Mouse (Mus musculus) ovary, postnatal 36 days (tissue): ENCODE results near the gene Rars.
"Not testable (repeated sequence)": the region's sequence is repeated elsewhere in the genome, so short reads cannot be mapped to it uniquely, and the experiment has no call there.

Source experiments
- DNase-seq: peaks from one replicate; pipeline ENCODE4 v3.0.0; 2022; ENCODE audit warnings: low spot score, mixed read lengths

The Rars gene

DNA sequence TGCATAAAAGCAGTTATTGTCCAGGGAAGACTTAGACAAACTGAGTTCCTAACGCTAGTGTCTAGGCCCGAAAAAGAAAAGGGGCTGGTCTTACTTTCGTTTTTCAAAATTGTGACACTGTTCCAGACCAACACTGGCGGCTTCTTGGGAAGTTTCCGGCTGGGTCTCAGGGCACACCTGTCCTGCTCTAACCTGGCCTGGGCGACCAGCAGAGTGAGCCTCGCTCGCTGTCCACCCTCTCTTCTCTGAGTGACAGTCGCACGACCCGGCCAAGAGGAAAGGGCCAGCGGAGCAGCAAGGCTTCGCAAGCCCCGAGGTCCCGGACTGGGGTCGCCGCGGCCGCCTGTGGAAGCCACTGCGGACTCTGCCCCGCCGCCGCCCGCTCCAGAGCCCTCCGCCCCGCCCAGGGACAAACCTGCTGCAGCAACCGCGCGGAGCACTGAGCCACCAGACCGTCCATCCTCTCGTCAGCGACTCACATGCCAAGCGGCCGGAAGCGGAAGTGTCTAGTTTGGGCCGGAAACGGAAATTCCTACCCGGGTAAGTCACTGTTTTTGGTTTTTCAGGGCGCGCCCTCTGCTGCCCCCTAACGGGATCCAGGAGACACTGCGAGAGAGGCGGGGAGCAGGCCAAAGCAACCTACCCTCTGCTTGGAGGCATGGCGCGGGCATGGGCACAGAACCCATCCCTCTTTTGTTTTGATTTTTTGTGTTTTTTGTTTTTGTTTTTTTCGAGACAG is at the start of gene Rars:
Rars (minus strand) TSS at position 485 of the 739 bp plus-strand sequence.
- peak; percentile 89 for DNase-seq

DNA sequence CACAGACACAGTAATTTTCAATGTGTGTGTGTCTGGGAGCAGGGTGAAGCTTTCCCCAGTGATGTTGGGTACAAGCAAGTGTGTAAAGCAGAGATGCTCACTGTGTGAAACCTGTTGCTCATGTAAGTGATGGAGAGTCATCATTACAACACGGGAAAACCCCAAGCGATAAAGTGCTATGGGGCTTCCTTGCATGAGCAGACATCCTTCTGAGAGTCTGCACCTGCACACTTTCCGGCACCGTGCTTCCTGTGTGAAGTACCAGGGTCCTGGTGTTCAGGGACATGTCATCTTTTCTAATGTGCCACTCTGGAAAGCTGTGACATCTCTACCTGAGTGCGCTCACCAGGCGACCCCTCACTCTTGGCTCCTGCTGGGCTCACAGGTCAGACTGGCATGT is 48.5 kb upstream of the Rars start:
- no peak for DNase-seq

DNA sequence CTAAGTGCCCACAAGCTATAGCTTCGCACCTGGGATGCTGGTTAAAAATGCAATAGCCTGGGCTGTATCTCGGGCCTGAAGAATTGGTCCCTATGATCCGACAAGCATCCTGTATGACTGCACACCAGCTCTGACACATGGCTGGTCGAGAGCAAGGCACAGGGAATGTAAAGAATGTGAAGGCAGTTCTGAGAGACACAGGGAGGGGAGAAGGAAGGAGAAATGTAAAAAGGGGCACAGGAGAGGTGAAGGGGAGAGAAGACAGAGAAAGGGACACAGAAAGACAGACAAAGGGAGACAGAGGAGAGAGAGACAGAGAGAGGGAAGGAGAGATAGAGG is 44.2 kb upstream of the Rars start:
- DNase-seq = no peak

DNA sequence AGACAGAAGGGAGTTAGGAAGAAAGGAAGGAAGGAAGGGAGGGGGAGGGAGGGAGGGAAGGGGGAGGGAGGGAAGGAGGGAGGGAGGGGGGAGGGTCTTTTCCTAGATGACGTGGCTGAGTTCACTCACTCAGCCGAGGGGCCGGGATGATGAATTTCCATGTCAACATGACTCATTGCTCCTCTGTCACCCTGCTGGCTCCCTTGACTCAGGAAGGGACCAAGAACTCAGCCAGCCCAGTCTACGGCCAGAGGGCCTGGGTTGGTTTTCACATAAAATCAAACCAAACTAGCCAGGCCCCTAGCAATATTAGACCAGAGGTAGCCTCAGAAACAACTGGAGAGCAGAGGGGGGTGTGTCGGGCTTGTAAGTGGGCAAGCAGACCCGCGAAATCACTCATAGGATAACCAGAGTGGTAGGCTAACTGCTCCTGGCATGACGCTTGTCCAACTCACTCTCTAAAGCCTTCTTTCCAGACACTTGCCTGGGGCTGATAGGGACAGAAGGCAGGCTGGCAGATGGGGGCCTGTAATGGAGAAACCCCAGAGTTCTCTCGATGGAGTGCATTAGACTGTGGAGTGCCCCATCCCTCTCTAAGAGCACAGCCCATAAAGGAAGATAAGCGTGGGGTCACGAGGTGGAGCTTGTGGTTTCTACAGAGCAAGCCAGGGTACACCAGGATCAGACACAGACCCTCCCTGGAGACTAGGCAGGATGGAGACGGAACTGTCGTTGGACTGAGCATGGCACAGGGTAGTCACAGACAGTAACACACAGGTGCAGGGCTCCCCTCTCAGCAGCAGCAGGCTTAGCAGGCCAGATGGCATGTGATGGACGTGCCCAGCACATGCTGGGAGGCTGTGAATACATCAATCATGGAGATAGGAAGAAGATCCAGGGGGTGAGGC is 43.6 kb upstream of the Rars start:
- DNase-seq = no peak

DNA sequence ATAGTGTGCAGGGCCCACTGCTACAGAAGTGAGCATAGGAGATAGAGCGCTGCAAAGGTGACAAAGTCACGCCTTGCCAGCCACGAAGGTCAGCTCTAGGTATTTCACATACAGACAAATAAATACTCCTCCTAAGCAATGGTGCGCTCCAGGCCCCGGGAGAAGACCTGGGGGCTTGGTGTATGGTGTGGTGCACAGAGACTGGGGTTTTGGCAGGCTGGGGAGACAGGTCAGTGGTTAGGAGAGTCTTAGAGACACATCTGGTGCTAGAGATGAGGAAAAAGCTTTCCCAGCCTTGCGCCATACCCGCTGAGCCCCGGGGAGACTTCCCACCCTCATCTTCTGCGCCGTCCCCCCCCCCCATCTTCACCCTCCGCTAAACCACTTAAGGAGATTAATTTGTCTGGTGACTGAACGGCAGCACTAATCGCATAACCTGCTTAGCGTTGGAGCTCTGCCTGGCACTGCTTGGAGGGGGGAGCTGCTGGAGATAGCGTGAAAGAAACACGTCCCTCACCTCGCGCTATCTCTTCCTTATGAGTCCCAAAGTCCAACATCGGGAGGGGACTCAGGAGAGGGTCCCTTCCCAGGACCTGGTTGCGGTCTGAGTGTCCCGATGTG is 39.4 kb upstream of the Rars start:
- DNase-seq = no peak

DNA sequence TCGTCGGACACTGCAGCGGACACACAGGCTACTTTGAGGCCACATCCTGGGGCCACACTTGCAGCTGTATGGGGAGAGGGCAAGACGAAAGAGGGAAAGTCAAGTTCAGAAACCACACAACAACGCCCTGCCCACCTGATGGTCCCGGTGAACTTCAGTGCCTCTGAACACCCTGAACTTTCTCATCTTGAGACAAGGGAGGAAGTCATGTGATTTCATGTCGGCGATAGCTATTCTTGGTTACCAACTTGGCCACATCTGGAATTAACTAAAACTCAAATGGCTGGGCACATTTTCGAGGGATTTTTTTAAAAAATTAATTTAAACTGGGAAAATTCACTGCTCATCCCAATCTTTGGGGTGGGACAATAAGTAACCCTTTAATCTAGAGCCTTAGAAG is 36.7 kb upstream of the Rars start:
- no peak for DNase-seq

DNA sequence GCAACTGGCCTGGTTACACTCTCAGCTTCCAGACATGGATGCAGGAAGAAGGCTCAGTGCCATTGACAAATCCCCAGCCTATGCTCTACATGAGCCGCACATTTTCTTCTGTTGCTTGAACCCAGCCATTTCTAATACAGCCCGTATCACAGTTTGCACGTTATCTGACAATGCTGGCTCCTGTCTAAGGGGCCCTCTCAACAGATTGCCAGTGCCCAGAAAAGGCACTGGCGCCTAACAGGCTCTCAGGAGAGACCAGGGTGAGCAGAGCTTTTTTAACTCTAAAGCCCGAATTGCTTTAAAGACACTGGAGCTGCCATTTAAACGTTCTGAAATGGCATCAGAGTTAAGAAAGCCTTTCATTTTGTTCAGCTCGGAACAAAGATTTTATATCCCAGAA is 31.8 kb upstream of the Rars start:
- DNase-seq = no peak

DNA sequence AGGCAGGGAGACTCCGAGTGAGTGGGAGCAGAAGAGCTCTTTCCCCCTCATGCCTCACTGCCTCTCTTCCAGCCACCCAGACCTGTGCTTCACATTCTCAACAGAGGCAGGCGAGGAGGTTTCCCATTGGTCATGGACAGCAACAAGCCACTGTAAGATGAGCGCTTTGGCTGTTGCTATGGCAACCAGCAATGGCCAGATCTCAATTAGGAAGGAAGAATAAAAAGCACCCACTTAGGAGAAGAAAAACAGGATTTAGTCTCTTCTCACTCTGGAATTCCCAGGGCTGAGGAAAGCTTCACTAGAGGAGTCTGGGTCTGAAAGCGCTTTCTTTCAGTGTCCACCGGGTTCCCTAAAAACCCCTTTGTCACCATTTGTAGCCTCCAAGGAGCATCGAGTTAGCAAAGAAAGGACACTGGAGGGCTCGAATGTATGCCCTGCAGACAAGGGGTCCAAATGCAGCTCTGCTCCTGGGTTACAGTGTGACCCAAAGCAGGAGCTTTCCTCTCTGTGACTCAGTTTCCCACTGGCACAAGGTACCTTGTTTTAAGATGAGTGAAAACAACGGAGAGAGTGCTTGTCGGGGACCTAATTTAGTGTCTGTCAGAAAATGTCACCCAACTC is 30.8 kb upstream of the Rars start:
- no peak for DNase-seq

DNA sequence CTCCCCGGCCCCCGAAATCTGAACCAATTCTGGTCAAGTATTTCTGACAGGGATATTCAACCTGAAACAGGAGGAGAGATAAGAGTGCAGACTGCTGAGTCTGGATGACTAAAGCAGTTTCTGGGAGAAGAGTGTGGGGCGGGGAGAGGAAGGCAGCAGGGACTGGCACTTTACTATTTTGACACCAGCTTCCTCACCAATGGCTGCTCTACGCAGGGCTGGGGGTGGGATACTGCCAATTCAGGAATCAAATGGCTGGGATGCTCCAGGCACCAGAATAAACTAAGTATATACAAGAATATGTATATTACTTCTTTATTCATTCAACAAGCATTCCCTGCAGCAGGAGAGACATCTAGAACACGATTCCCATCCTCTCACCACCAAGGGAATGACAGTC is 29.3 kb upstream of the Rars start:
- DNase-seq = no peak

DNA sequence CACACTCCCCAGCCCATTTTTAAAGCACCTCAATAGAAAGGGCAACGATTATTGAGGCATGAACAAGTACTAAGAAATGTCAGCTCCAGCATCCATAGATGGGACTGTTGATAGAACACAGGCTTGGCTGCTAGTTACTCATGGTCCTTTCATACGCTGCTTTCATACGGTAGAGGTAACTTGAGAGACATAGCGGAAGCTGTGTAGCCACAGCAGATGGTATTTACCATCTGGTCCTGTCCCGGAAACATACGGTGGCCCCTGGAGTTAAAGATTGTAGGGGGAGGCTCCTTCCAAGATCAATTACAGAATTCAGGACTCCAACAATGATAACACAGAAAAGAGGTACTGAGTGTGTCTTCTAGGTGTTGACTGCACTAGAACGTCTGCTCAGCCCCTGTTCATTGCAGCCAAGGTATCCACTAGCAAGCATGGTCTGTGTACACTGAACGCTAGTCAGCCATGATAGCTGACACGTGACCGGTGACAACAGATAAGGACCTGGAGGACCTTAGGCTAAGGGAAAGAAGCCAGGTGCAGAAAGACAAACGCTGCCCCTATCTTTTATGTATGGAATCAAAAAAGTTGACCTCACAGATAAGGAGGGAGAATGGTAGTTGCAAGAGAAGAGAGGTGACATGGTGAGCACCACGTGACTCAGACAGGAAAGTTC is 23.2 kb upstream of the Rars start:
- DNase-seq = no peak

DNA sequence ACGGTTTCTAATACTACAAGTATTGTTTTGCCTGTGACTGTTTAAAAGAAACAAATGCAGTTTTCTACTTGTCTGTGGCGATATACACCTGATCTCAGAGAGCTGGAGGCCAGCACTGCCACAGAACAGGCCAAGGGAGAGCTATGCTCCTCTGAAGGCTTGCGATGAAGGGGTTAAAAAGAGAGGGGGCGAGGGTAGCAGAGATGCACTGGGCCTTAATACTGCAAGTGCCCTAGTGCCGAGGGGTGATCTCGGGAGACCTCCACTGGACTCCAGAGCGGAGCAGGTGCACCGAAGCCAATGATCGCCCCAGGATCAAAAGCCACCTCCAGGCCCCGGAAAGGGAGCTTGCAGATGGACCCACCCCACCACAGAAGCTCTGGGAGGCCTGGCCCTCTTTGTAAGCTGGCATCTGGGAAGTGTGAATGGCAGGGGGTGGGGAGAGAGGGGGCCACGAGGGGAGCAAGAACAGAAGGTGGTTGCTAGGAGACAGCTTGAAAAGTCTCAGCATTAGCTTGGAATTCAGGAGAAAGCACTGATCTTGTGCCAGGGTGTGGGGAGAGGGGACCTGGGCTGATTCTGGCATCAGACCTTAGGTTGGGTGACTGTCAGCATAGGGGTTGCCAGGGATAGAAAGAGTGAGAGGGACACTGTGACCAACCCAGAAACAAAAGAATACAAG is 22.2 kb upstream of the Rars start:
- DNase-seq = no peak

DNA sequence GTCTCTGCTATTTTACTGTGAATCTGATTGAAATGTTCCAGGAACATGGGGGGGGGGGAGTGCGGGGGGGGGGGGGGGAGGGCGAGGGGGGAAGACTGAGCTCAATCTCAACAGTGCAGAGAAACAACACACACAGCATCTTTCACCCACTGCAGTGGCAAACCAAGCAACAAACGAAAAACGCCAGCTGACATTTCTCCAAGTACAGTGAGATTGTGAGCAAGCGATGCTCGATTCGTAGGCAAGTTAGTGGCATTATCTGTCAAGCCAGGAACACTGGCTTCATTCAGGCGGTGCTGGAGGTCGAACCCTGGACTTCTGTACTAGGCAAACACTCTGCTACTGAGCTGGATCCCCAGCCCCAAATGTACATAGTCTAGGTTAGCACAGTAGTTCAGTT is 21.3 kb upstream of the Rars start:
- no peak for DNase-seq

DNA sequence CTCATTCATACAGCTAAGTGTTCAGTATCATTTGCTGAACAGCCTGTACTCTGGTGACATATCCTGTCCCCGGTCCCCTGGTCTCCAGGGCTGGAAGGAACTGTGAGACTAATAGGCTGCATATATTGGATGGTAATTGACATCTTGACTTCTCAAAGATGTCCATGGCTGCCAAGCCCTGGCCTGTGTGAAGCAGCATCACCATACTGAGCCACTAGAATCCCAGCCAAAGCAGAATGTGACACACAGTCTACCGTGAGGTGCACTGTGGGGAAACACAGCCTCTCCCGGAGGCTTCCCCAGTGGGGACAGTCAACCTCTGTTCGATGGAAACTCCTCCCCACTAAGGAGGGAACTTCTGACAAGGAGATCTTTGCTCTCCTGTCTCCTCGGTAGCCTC is 20.6 kb upstream of the Rars start:
- no peak for DNase-seq

DNA sequence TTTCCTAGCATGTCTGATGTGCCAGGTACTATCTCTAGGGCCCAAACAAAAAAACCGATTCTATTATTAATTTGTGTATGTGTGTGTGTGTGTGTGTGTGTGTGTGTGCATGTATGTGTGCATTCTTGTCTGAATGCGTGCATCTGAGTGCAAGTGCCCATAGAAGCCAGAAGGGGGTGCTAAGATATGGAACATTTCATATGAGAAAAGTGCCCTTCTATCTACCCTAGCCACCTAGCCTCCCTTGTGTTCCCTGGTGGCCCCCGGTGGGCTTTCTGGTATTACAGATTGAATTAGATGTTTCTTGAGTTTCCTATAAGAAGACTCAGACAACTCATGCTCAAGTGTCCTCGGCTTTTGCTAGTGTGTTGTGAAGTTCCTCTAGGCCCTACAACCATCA is 19.3 kb upstream of the Rars start:
- DNase-seq = no peak

DNA sequence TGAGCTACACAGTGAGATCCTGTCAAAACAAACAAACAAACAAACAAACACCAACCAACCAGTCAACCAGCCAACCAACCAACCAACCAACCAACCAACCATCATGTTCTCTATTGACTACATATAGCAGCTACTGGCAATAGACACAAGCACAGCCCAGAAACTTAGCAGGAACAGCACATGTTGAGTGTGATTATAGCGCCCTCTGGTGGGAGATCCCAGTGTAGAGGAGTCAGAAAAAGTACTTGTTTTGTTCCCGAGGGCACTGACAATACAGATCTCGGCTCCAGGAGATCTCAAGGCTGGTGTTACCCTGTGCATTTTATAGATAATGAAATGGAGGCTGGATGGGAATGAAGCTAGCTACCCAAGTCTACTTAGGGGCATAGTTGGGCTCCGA is 18.4 kb upstream of the Rars start:
- no peak for DNase-seq

DNA sequence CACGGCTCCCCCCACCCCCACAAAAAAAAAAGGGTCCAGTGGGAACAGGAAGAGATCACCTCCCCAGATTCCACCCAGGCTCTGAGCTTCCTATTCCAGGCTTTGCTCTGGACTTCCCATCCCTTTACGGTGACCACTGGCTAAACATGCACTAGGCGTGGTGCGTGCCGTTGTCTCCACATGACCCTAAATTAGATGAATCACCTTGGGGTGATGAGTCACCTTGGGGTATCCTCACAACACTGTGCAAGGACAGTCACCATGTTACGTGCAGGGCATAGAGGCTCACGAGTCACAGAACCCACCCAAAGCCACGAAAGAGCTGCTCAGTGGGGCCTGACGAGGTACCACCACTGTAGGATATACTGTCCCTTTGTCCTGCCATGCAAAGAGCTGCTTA is 10.0 kb upstream of the Rars start:
- no peak for DNase-seq

DNA sequence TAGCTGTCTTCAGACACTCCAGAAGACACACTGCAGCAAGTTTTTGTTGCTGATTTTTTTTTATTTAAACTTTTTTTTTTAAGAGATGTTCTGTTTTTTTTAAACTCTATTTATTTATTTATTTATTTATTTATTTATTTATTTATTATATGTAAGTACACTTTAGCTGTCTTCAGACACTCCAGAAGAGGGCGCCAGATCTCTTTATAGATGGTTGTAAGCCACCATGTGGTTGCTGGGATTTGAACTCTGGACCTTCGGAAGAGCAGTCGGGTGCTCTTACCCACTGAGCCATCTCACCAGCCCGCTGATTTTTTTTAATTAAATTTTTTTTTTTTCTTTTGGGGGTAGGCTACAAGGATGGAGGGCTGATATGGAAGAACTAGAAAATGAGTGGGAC is 8.3 kb upstream of the Rars start:
- DNase-seq = not testable (repeated sequence)

DNA sequence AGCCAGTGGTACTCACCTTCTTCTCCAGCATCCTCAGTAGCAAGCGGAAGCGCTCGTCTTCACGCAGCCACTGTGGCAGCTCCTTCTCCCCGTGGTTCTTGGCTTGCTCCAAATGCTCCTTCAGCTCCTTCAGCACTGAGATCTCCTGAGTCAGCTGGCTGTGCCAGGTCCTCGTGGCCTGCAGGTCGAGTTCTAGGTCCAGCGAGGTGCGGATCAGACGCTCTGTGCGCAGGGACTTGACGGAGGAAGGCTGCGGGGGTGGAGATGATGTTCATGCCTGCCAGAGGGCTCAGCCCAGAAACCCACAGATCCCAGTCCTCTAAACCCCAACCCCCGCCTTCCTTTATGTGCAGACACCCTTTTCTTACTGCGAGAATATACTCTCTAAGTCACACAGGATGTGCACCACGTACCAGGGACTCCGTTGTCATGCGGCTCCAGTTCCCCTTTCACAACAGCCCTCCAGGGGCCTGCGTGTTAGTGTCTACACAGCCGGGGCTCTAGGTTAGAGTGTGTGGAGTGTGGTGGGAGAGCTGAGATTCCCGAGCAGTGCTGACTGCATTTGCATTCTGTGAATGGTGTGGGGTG is 7.5 kb upstream of the Rars start:
- no peak for DNase-seq

DNA sequence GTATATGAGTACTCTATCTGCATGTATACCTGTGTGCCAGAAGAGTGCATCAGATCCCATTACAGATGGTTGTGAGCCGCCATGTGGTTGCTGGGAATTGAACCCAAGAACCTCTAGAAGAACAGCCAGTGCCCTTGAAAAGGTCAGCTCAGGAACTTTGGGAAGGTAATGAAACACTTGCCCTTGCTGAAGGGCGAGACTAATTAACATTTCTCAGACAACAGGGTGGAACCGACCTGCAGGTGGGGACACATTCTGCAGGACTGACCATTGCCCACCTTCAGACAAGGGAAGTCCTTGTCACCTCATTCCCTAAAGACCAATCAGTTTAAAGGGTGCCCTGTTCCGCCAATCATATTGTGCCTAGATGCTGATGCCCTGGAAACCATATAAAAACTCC is 6.5 kb upstream of the Rars start:
- not testable (repeated sequence) for DNase-seq

DNA sequence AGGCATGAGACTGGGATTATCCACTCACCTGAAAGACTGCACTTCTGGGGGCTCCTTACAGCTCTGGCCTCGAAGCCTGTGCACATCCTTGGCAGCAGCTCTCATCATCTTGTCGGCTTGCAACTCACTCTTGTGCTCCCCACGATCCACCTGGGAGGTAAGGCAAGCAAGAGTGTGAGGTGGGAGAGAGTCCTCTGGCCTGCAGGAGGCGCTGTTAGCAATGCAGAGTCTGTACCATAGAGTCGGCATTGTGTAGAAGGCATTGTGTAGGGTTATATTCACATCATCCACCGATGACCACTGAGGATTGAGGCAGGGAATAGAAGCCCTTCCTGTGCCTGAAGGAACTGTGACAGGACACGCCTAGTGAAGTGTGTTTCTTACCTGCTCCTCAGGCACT is 6.0 kb upstream of the Rars start:
- no peak for DNase-seq
